Mouse (Mus musculus): Measurements from ENCODE around the gene Vstm2a. TPM values are rescaled to one million over a fixed set of nuclear protein-coding genes. Genes with fewer than 3 reads are reported as not detected.

Gene Vstm2a
- polyA plus RNA-seq, 1 experiment: 0.15 TPM

GRCm38 (mm10) chr11:16290381-16290780 is 32.9 kb downstream of the Vstm2a start:
- TF ChIP-seq POLR2A (IDR thresholded peaks at IDR 0.05; ENCODE audit: control insufficient read depth, extremely low read depth, insufficient read depth, low read length, poor library complexity) (no peak), CTCF (IDR thresholded peaks at IDR 0.05; ENCODE audit: borderline replicate concordance, control insufficient read depth, extremely low read depth, insufficient read depth, low read length, poor library complexity) (no peak)
- Histone ChIP-seq H3K27me3 (ENCODE audit: control insufficient read depth, insufficient read depth, low read length) (no peaks in the 10 kb centered on the region), H3K4me1 (replicated peaks; ENCODE audit: control insufficient read depth, insufficient read depth, low read length) (no peaks in the 10 kb centered on the region), H3K4me3 (ENCODE audit: control insufficient read depth, insufficient read depth, low read length) (no peak overlapping the region), H3K27ac (ENCODE audit: control insufficient read depth, insufficient read depth, low read length) (no peak overlapping the region), H3K36me3 (ENCODE audit: control insufficient read depth, insufficient read depth, low read length) (no peaks in the 10 kb centered on the region)
- DNase-seq: no peak
- WGBS: 89% methylated on average over 1 of the region's 1 CpGs

- no peaks in the 10 kb centered on the region for H3K36me3 ChIP-seq (ENCODE audit: control insufficient read depth, insufficient read depth, low read length)
- TF ChIP-seq POLR2A (IDR thresholded peaks at IDR 0.05; ENCODE audit: control insufficient read depth, extremely low read depth, insufficient read depth, low read length, poor library complexity): no peak
- no peak for TF ChIP-seq CTCF (IDR thresholded peaks at IDR 0.05; ENCODE audit: borderline replicate concordance, control insufficient read depth, extremely low read depth, insufficient read depth, low read length, poor library complexity)
- WGBS: 83% methylated on average over 4 of the region's 4 CpGs
- no peak overlapping the region for H3K4me3 ChIP-seq (ENCODE audit: control insufficient read depth, insufficient read depth, low read length)
- H3K27ac ChIP-seq (ENCODE audit: control insufficient read depth, insufficient read depth, low read length): no peak overlapping the region
- no peak for DNase-seq
- H3K27me3 ChIP-seq (ENCODE audit: control insufficient read depth, insufficient read depth, low read length): no peaks in the 10 kb centered on the region
- no peaks in the 10 kb centered on the region for H3K4me1 ChIP-seq (replicated peaks; ENCODE audit: control insufficient read depth, insufficient read depth, low read length)
These were observed 35.4 kb downstream of the Vstm2a start for GRCm38 (mm10) chr11:16292960-16293359.

- Histone ChIP-seq H3K4me1 (replicated peaks; ENCODE audit: control insufficient read depth, insufficient read depth, low read length) (no peaks in the 10 kb centered on the region), H3K27ac (ENCODE audit: control insufficient read depth, insufficient read depth, low read length) (no peak overlapping the region), H3K4me3 (ENCODE audit: control insufficient read depth, insufficient read depth, low read length) (no peak overlapping the region), H3K27me3 (ENCODE audit: control insufficient read depth, insufficient read depth, low read length) (no peaks in the 10 kb centered on the region), H3K36me3 (ENCODE audit: control insufficient read depth, insufficient read depth, low read length) (no peaks in the 10 kb centered on the region)
- TF ChIP-seq POLR2A (IDR thresholded peaks at IDR 0.05; ENCODE audit: control insufficient read depth, extremely low read depth, insufficient read depth, low read length, poor library complexity): no peak
- no peak for TF ChIP-seq CTCF (IDR thresholded peaks at IDR 0.05; ENCODE audit: borderline replicate concordance, control insufficient read depth, extremely low read depth, insufficient read depth, low read length, poor library complexity)
- 81% methylated on average over 1 of the region's 1 CpGs for WGBS
- no peak for DNase-seq
These were observed 39.0 kb downstream of the Vstm2a start for GRCm38 (mm10) chr11:16296521-16296920.

GRCm38 (mm10) chr11:16299492-16299891 is 42.0 kb downstream of the Vstm2a start:
- WGBS: 82% methylated on average over 1 of the region's 1 CpGs
- no peaks in the 10 kb centered on the region for H3K27me3 ChIP-seq (ENCODE audit: control insufficient read depth, insufficient read depth, low read length)
- no peak overlapping the region for H3K27ac ChIP-seq (ENCODE audit: control insufficient read depth, insufficient read depth, low read length)
- no peak for DNase-seq
- H3K4me1 ChIP-seq (replicated peaks; ENCODE audit: control insufficient read depth, insufficient read depth, low read length): no peaks in the 10 kb centered on the region
- no peaks in the 10 kb centered on the region for H3K36me3 ChIP-seq (ENCODE audit: control insufficient read depth, insufficient read depth, low read length)
- TF ChIP-seq CTCF (IDR thresholded peaks at IDR 0.05; ENCODE audit: borderline replicate concordance, control insufficient read depth, extremely low read depth, insufficient read depth, low read length, poor library complexity): no peak
- no peak for TF ChIP-seq POLR2A (IDR thresholded peaks at IDR 0.05; ENCODE audit: control insufficient read depth, extremely low read depth, insufficient read depth, low read length, poor library complexity)
- H3K4me3 ChIP-seq (ENCODE audit: control insufficient read depth, insufficient read depth, low read length): no peak overlapping the region

GRCm38 (mm10) chr11:16299960-16300359 is 42.4 kb downstream of the Vstm2a start:
- no peak overlapping the region for H3K4me3 ChIP-seq (ENCODE audit: control insufficient read depth, insufficient read depth, low read length)
- WGBS: 84% methylated on average over 1 of the region's 1 CpGs
- no peaks in the 10 kb centered on the region for H3K36me3 ChIP-seq (ENCODE audit: control insufficient read depth, insufficient read depth, low read length)
- H3K4me1 ChIP-seq (replicated peaks; ENCODE audit: control insufficient read depth, insufficient read depth, low read length): no peaks in the 10 kb centered on the region
- TF ChIP-seq CTCF (IDR thresholded peaks at IDR 0.05; ENCODE audit: borderline replicate concordance, control insufficient read depth, extremely low read depth, insufficient read depth, low read length, poor library complexity): no peak
- TF ChIP-seq POLR2A (IDR thresholded peaks at IDR 0.05; ENCODE audit: control insufficient read depth, extremely low read depth, insufficient read depth, low read length, poor library complexity): no peak
- H3K27ac ChIP-seq (ENCODE audit: control insufficient read depth, insufficient read depth, low read length): no peak overlapping the region
- DNase-seq: no peak
- H3K27me3 ChIP-seq (ENCODE audit: control insufficient read depth, insufficient read depth, low read length): no peaks in the 10 kb centered on the region

- WGBS: 92% methylated on average over 2 of the region's 2 CpGs
- TF ChIP-seq CTCF (IDR thresholded peaks at IDR 0.05; ENCODE audit: borderline replicate concordance, control insufficient read depth, extremely low read depth, insufficient read depth, low read length, poor library complexity) (no peak), POLR2A (IDR thresholded peaks at IDR 0.05; ENCODE audit: control insufficient read depth, extremely low read depth, insufficient read depth, low read length, poor library complexity) (no peak)
- no peaks in the 10 kb centered on the region for H3K27me3 ChIP-seq (ENCODE audit: control insufficient read depth, insufficient read depth, low read length)
- no peaks in the 10 kb centered on the region for H3K4me1 ChIP-seq (replicated peaks; ENCODE audit: control insufficient read depth, insufficient read depth, low read length)
- no peak overlapping the region for H3K4me3 ChIP-seq (ENCODE audit: control insufficient read depth, insufficient read depth, low read length)
- H3K27ac ChIP-seq (ENCODE audit: control insufficient read depth, insufficient read depth, low read length): no peak overlapping the region
- H3K36me3 ChIP-seq (ENCODE audit: control insufficient read depth, insufficient read depth, low read length): no peaks in the 10 kb centered on the region
- DNase-seq: no peak
These were observed 43.2 kb downstream of the Vstm2a start for GRCm38 (mm10) chr11:16300709-16301108.

- DNase-seq: no peak
- TF ChIP-seq CTCF (IDR thresholded peaks at IDR 0.05; ENCODE audit: borderline replicate concordance, control insufficient read depth, extremely low read depth, insufficient read depth, low read length, poor library complexity): no peak
- no peak for TF ChIP-seq POLR2A (IDR thresholded peaks at IDR 0.05; ENCODE audit: control insufficient read depth, extremely low read depth, insufficient read depth, low read length, poor library complexity)
- Histone ChIP-seq H3K27me3 (ENCODE audit: control insufficient read depth, insufficient read depth, low read length) (no peaks in the 10 kb centered on the region), H3K36me3 (ENCODE audit: control insufficient read depth, insufficient read depth, low read length) (no peaks in the 10 kb centered on the region), H3K4me3 (ENCODE audit: control insufficient read depth, insufficient read depth, low read length) (no peak overlapping the region), H3K27ac (ENCODE audit: control insufficient read depth, insufficient read depth, low read length) (no peak overlapping the region), H3K4me1 (replicated peaks; ENCODE audit: control insufficient read depth, insufficient read depth, low read length) (no peaks in the 10 kb centered on the region)
- 93% methylated on average over 2 of the region's 2 CpGs for WGBS
These were observed 57.6 kb downstream of the Vstm2a start for GRCm38 (mm10) chr11:16315097-16315496.
